Mouse (Mus musculus) mouse trophoblast stem cell (cell line): Measurements from ENCODE around the gene Ogfr.

Experiments used
- in situ Hi-C, 2 experiments: fragments of 300-500 bp; cut with MseI, MboI; formaldehyde crosslinking; loops; 2 replicates in 1 of 2; 3 replicates in 1 of 2; pipeline ENCODE4 v1.15.1; 2025

The Ogfr gene

DNA sequence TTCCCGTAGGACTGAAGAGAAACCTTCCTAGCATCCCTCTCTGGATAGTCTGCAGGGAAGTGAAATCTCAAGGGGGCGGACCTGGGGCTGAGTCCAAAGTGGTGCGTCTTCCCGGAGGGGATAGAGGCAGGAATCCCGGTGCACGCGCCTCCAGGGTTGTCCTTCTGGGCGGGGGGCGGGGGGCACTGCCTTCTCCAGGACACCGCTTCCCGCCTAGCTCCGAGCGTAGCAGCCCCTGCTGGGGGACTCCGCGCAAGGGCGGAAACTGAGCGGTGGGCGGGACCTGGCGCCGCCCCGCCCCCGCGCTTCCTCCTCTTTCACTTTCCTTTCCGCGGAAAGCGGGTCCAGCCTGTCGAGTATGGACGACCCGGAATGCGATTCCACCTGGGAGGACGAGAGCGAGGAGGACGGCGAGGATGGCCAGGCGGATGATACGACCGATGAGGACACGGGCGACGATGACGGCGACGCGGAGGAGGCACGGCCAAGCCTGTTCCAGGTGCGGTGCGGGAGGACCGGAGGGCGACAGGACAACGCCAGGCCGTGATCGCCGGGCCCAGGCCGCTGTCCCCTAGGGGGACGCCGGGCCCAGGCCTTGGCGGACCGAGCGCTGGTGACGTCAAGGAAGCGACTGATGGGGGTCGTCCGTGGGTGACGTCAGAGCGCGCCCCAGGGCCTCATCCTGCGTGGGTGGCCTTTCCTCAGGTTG, at the start of gene Ogfr:
Ogfr (plus strand) TSS at position 123 of the 709 bp plus-strand sequence.
- in situ Hi-C loops = no loop called here

DNA sequence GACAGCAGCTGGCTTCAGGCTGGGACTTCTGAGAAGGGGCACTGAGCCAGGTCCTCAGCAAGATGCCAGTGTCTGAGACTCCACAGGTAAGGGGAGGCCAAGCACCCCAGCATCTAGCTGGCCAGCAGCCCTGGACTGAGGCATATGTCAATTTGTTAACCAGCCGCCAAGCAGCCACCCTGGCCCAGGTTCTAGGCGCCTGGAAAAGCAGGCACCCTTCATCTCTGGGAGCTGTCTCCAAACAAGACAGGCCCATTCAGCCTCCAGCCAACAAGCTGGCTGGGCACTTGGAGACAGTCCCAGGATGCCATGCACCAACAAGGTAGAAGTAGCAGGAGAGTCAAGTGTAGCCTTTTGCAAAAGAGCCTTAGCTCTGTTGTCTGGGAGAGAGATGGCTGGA, 45.4 kb upstream of the Ogfr start:
- in situ Hi-C loops = no loop called here

GRCm38 (mm10) chr2:180545046-180545445, 44.0 kb upstream of the Ogfr start:
- in situ Hi-C loops = no loop called here

DNA sequence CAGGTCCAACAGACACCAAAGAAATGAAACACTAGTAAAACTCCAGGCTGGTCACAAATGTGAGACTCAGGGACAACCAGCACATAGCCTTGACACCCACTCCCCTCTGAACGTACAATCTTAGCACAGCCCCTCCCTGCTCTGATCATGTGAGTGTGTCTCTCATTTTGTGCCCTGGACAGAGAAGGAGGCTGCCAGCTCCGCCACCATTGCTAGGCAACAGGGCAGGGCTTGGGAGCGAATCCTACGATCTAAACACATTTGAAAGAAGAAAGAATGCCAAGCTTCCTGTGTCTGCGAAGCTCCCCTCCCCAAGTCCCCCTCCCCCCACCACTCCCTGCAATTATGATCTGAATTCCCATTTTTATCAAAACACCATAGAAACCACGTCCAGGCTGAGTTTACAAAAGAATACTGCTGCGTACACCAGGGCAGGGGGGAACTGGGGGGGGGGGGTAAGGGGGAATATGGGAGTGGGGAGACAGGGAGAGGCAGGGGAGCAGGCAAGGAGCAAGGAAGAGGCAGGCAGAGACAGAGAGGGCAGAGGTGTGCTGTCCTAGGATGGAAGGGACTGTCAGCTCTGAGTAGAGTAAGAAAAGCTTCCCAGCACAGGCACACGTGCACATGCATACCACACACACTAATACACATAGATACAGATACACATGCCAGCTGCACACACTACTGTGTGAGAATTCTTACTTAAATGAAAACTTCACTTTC, 41.5 kb upstream of the Ogfr start:
- in situ Hi-C loops = no loop called here

DNA sequence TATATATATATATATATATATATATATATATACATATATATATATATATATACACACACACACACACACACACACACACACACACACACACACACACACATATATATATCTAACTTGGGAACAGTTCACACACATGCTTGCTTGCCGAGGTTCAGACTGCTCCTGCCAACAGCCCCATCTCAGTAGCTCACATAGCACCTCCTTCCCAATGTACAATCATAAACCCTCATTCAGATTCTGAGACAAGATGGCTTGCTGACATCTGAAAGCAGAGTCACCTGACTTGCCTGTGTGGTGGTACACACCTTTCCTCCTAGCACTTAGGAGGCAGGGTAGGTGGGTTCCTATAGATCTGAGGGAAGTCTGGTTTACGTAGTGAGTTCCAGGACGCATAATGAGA, 36.7 kb upstream of the Ogfr start:
- in situ Hi-C loops = loop anchor here in 1 of 2 experiments (10.0 kb wide), 1 partner anchor 78 kb away; no protein-coding TSS in a partner anchor

GRCm38 (mm10) chr2:180555219-180555618, 33.8 kb upstream of the Ogfr start:
- in situ Hi-C loops = loop anchor here in 1 of 2 experiments (10.0 kb wide), 1 partner anchor 80 kb away; no protein-coding TSS in a partner anchor

GRCm38 (mm10) chr2:180556470-180556869, 32.6 kb upstream of the Ogfr start:
- in situ Hi-C loops = loop anchor here in 1 of 2 experiments (10.0 kb wide), 1 partner anchor 82 kb away; no protein-coding TSS in a partner anchor

GRCm38 (mm10) chr2:180560245-180560644, 28.8 kb upstream of the Ogfr start:
- in situ Hi-C loops = no loop called here

- in situ Hi-C loops = no loop called here
Observed at GRCm38 (mm10) chr2:180562146-180562545, 26.9 kb upstream of the Ogfr start.

DNA sequence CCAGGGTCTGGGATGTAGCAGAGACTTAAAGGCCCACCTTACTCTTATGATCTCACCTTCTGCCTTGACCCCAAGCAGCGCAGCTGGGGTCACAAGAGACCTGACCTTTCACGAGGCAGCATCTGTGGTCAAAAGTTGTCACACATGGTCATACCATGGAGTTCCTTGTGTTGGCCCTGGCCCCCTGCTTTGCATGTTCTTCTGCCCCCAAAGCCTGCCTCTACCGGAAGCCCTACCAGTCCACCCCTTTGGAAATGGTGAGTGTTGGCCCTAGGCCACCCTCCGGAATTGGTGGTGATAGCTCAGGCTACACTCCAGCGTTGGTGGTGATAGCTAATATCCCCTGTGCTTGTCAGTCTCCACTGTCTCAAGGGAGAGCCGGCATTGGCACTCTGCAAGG, 25.7 kb upstream of the Ogfr start:
- in situ Hi-C loops = no loop called here

DNA sequence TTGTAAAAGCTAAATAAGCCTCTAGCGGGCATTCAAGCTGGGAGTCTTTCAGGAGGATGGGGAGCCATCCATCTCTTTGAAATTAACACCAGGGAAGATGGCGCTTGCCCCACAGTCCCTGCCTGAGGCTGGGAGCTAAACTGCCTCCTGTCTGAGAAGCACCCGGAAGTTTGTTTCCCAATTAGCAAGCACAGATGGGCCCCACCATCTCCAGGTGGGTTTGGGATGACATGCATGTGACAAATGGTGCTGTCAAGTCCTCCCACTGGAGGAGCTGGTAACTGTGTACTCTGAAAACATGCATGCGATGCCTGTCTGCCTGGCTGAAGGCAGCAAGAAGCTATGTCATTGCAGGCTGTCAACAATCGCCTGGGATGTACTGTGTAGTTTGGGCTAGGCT, 25.2 kb upstream of the Ogfr start:
- in situ Hi-C loops = no loop called here

GRCm38 (mm10) chr2:180566240-180566913, 22.7 kb upstream of the Ogfr start:
- in situ Hi-C loops = no loop called here

GRCm38 (mm10) chr2:180569028-180569643, 19.9 kb upstream of the Ogfr start:
- in situ Hi-C loops = no loop called here

DNA sequence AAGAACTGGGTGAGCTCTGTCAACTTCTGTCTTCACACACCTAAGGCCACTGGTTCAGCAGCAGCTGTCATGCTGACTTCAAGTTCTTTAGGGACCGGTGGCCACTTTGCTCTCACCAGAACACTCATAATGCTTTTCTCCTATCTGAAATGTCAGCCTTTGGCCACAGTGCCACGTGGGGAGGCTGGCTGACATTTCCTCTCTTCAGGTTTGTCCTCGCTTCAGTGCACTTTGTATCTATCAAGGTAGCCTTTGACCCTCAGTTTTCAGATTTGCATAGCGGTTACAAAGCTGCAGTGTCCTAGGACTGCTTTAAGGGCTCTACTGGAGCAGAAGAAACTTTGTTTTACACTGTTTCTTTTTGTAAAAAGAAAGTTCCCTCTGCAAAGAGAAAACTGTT, 12.6 kb upstream of the Ogfr start:
- in situ Hi-C loops = loop anchor here (5.0 kb wide), 1 partner anchor 104 kb away; no protein-coding TSS in a partner anchor

DNA sequence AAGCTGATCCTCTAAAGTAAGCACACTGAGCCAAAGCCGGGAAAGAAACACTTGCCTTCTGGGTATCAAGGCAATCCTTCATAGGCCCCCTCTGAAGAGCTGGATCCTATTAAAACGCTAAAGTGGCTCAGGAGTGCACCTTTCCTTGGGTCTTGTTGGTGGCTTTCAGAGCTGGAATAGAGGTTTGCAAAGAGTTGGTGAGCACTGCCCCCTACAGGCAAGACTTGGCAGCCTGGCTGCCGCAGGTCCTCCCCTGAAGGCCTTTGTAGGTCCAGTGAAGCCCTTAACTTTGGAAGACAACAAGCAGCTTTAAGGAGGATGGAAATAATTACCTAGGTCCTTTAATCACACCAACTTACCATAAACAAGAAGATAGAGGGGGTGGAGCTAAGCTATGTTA, 10.4 kb upstream of the Ogfr start:
- in situ Hi-C loops = loop anchor here (5.0 kb wide), 1 partner anchor 106 kb away; no protein-coding TSS in a partner anchor

DNA sequence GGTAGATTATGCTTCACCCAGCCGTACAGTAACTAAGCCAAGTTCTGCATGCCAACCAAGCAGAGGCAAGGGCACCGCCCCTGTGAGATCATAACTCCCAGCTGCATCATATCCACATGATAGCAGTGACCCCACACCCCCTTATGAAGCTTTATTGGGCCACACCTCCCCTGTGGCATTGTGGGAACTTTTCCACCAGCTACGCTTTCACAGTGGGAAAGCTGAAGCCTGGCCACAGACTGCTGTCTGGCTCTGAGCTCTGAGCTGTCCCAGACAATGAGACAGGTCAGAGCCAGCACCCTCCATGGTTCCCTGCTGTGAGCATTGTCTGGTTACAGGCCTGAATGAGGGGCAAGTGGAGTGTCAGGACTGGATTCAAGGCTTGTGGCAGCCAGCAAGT, 8.0 kb upstream of the Ogfr start, which contains the start of gene Mrgbp:
Mrgbp (plus strand) TSS at position 303 of the 400 bp plus-strand sequence.
- in situ Hi-C loops = no loop called here

DNA sequence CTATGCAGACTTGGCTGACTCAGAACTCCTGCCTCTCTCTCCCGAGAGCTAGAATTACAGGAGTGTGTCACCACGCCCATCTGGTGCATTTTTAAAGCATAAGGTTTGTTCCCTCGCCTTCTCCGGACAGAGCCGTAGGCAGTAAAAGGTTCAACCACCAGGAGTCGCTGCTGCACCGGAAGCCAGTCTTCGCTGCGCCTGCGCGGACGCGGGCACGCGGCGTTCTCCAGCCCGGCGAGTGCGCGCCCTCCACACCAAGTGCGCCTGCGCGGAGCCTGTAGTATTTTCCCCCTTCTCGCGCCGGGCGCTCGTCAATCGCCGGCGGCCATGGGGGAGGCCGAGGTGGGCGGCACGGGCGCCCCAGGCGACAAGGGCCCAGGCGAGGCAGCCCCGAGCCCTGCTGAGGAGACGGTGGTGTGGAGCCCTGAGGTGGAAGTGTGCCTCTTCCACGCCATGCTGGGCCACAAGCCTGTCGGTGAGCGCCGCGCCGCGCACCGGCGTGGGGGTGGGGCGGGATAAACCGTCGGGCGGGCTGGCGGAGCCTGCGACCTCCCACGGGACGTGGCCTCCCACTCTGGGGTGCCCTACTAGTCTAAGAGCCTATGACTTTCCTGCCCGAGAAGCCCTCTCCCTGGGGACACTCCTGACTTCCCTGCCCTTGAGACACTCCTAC, 6.4 kb upstream of the Ogfr start:
- in situ Hi-C loops = no loop called here

DNA sequence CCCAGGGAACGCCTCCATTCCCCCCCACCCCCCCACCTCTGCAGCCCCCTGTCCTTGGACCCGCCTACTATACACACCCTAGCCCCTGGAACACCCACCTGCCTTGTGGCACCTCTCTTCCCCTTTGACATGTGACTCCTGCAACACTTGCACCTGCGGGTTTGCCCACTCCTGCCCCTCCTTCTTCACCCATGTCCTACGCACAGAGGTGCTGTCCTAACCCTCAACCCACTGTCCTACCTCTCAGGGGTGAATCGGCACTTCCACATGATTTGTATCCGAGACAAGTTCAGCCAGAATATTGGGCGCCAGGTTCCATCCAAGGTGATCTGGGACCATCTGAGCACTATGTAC, 5.9 kb upstream of the Ogfr start:
- in situ Hi-C loops = no loop called here

DNA sequence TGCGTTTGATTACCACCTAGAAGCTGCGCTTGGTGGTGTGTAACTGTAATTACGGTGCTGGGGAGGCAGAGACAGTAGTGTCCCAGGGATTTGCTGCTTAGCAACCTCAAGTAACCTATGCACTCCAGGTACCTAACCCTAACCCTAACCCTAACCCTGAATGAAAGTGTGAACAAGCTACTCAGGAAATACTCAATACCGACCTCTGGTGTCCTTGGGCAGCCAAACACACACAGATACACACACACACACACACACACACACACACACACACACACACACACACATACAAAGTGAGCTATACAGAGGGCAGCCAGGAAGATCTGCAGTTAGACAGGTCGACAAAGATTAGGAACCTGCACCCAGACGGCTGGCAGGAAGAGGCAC, 316 bp upstream of the Ogfr start:
- in situ Hi-C loops = no loop called here

GRCm38 (mm10) chr2:180597490-180597889, 8.4 kb downstream of the Ogfr start, which contains the start of gene Col9a3:
Gene Col9a3, plus strand, starts transcription at chr2:180597790.
- in situ Hi-C loops = no loop called here

DNA sequence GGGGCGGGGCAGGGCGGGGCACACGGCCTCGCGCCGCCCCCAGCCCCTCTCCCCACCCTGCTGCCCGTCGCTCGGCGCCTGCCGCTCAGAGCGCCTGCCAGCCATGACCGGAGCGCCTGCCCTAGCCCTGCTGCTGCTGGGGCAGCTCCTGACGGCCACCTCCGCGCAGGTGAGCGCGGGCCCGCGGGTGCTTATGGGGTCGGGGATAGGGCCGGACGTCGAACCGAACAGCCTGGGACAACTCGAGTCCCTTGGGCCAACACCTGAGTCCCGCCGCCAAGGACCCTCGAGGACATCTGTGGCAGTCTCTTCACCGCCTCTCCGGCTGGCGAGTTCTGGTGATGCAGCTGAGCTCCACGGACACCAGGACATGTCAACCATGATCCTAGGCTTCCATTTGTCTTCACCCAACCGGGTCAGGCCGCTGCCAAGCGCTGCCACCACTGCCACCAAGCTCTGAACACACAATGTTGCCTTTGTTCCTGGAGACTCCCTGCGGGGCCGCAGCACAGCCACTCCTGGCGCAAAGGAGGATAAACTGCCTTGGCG, 9.2 kb downstream of the Ogfr start:
- in situ Hi-C loops = no loop called here
